ENCODE assay signal across 21 mouse cellular contexts in genomic region chr12:88459461-88459860, GRCm38 (mm10).
A peak's percentile ranks its signal among the peaks of the same experiment; 100 is the strongest.
DNase-seq lines count a peak whose midpoint lies in the region; ATAC-seq and TF ChIP-seq lines count a peak whose summit lies in the region.
"Had no signal": no experiment of that assay in that cellular context is flagged by ENCODE, and none has a peak within 500 bp of the region (broad histone marks: within the 10 kb centered on the region; RNA-seq: fewer than 3 reads in every experiment).

No protein-coding gene starts in this region.

- no peaks in the 10 kb centered on the region for H3K27me3 ChIP-seq in heart, embryonic 10.5 days (ENCODE audit: insufficient read depth, poor library complexity, severe bottlenecking)
- H3K27me3 ChIP-seq in heart, adult 2 months (ENCODE audit: control insufficient read depth, insufficient read depth, low read length) = no peaks in the 10 kb centered on the region
- no peaks in the 10 kb centered on the region for H3K27me3 ChIP-seq in liver, embryonic 15.5 days
- no peaks in the 10 kb centered on the region for H3K27me3 ChIP-seq in hindbrain, embryonic 16.5 days (replicated peaks; ENCODE audit: control insufficient read depth, insufficient read depth, low read length)
- H3K27me3 ChIP-seq: embryonic facial prominence, embryonic 15.5 days; forebrain, embryonic 15.5 days; heart, embryonic 12.5 days; hindbrain, embryonic 12.5 days; Patski had no signal

- TF ChIP-seq POLR2A in heart, adult 2 months (IDR thresholded peaks at IDR 0.05; ENCODE audit: insufficient read depth, low read depth, low read length) = no peak

- intact Hi-C loops in heart, adult 2 months (cut with DNase I) = no loop called here

- peaks cover 12% of the 10 kb centered on the region for H3K36me3 ChIP-seq in heart, embryonic 10.5 days
- H3K36me3 ChIP-seq in heart, adult 2 months (ENCODE audit: control insufficient read depth, insufficient read depth, low read length) = no peaks in the 10 kb centered on the region
- H3K36me3 ChIP-seq in liver, embryonic 15.5 days (replicated peaks) = no peaks in the 10 kb centered on the region
- peaks cover 4% of the 10 kb centered on the region; the same call in 1 of the 2 replicates for H3K36me3 ChIP-seq in hindbrain, embryonic 16.5 days (ENCODE audit: control insufficient read depth, insufficient read depth, low read length)

- no peak overlapping the region for H3K27ac ChIP-seq in heart, embryonic 10.5 days
- H3K27ac ChIP-seq in heart, adult 2 months = no peak overlapping the region
- H3K27ac ChIP-seq in liver, embryonic 15.5 days (replicated peaks) = no peak overlapping the region
- H3K27ac ChIP-seq in hindbrain, embryonic 16.5 days (ENCODE audit: low read depth, low read length) = no peak overlapping the region
- H3K27ac ChIP-seq: embryonic facial prominence, embryonic 15.5 days; forebrain, embryonic 10.5 days; forebrain, embryonic 15.5 days; hindbrain, embryonic 12.5 days; hindbrain, postnatal 0 days had no signal

- peaks cover 5% of the 10 kb centered on the region for H3K4me1 ChIP-seq in heart, embryonic 10.5 days
- H3K4me1 ChIP-seq in heart, adult 2 months (ENCODE audit: control insufficient read depth, insufficient read depth, low read length) = no peaks in the 10 kb centered on the region
- 0 out of 2 replicates have a peak, but pooled peaks cover 2% of the 10 kb centered on the region for H3K4me1 ChIP-seq in liver, embryonic 15.5 days (replicated peaks)
- H3K4me1 ChIP-seq in hindbrain, embryonic 16.5 days (ENCODE audit: control insufficient read depth, insufficient read depth, low read depth, low read length) = no peaks in the 10 kb centered on the region
- H3K4me1 ChIP-seq: embryonic facial prominence, embryonic 15.5 days; forebrain, embryonic 10.5 days; forebrain, embryonic 15.5 days had no signal

- peak; percentile 10 for DNase-seq in heart, embryonic 10.5 days (ENCODE audit: low spot score)
- DNase-seq in heart, adult 2 months = no peak
- DNase-seq in c-Kit-positive CD71-positive TER-119-negative erythroid progenitor cells, embryonic 14.5 days (ENCODE audit: low read depth) = peak; percentile 25
- DNase-seq in layer of hippocampus, postnatal 36 days = no peak
- DNase-seq in layer of hippocampus, postnatal 25 days (ENCODE audit: extremely low spot score in 1 of 2, low spot score in 1 of 2) = no peak
- DNase-seq: adrenal gland, postnatal 14 days; cerebellum, adult 2 months; cerebellum, postnatal 10 days; gastrocnemius, postnatal 36 days; heart, adult 18-20 months had no signal

- H3K79me2 ChIP-seq in heart, adult 2 months (replicated peaks; ENCODE audit: control insufficient read depth, insufficient read depth, low read length) = no peaks in the 10 kb centered on the region

- ATAC-seq in liver, embryonic 15.5 days (ENCODE audit: insufficient read depth) = peak; percentile 59
- ATAC-seq in hindbrain, embryonic 16.5 days = no peak
- ATAC-seq: activated CD4-positive, CD25-positive, alpha-beta regulatory T cell, adult 4 months; forebrain, embryonic 15.5 days; hindbrain, postnatal 0 days; Patski had no signal

- H3K9ac ChIP-seq in heart, adult 2 months (ENCODE audit: low read depth, low read length) = no peak overlapping the region
- no peak overlapping the region for H3K9ac ChIP-seq in liver, embryonic 15.5 days
- no peak overlapping the region for H3K9ac ChIP-seq in hindbrain, embryonic 16.5 days (ENCODE audit: low read depth, low read length)
- H3K9ac ChIP-seq: embryonic facial prominence, embryonic 15.5 days; forebrain, embryonic 15.5 days; heart, embryonic 12.5 days; hindbrain, embryonic 12.5 days had no signal

- 76% methylated on average over 1 of the region's 1 CpGs for WGBS in heart, embryonic 10.5 days
- WGBS in heart, adult 2 months = 84% methylated on average over 1 of the region's 1 CpGs
- WGBS in liver, embryonic 15.5 days (ENCODE audit: insufficient replicate concordance) = 37% methylated on average over 1 of the region's 1 CpGs
- WGBS in hindbrain, embryonic 16.5 days = 69% methylated on average over 1 of the region's 1 CpGs

- no peaks in the 10 kb centered on the region for H3K9me3 ChIP-seq in heart, embryonic 10.5 days
- H3K9me3 ChIP-seq in liver, embryonic 15.5 days (replicated peaks) = no peaks in the 10 kb centered on the region
- H3K9me3 ChIP-seq in hindbrain, embryonic 16.5 days (ENCODE audit: control insufficient read depth, low read length) = no peaks in the 10 kb centered on the region
- H3K9me3 ChIP-seq: embryonic facial prominence, embryonic 15.5 days; forebrain, embryonic 10.5 days; forebrain, embryonic 15.5 days; heart, embryonic 12.5 days; hindbrain, embryonic 12.5 days had no signal

- no peak overlapping the region for H3K4me3 ChIP-seq in heart, embryonic 10.5 days
- H3K4me3 ChIP-seq in heart, adult 2 months = no peak overlapping the region
- no peak overlapping the region for H3K4me3 ChIP-seq in liver, embryonic 15.5 days (replicated peaks)
- no peak overlapping the region for H3K4me3 ChIP-seq in hindbrain, embryonic 16.5 days (ENCODE audit: low read length)
- H3K4me3 ChIP-seq: embryonic facial prominence, embryonic 15.5 days; erythroblast, embryonic 14.5 days; forebrain, embryonic 10.5 days; forebrain, embryonic 15.5 days; heart, embryonic 12.5 days; hindbrain, embryonic 12.5 days had no signal

- TF ChIP-seq EP300 in heart, adult 2 months (IDR thresholded peaks at IDR 0.05; ENCODE audit: insufficient read depth, low read depth, low read length) = no peak

- no peak for TF ChIP-seq CTCF in heart, adult 2 months (IDR thresholded peaks at IDR 0.05)

- H3K4me2 ChIP-seq in liver, embryonic 15.5 days = no peak overlapping the region
- no peak overlapping the region for H3K4me2 ChIP-seq in hindbrain, embryonic 16.5 days (ENCODE audit: low read length)
- H3K4me2 ChIP-seq: embryonic facial prominence, embryonic 15.5 days; forebrain, embryonic 15.5 days; heart, embryonic 12.5 days; hindbrain, embryonic 12.5 days had no signal

Comparison
In these comparisons a context has a peak if more than half of its experiments do, and no peak if none do; other contexts are left out.
1. DNase-seq: peak in heart, embryonic 10.5 days (single experiment) and c-Kit-positive CD71-positive TER-119-negative erythroid progenitor cells, embryonic 14.5 days (single experiment); none in heart, adult 2 months (0 of 2), layer of hippocampus, postnatal 36 days (0 of 2) and layer of hippocampus, postnatal 25 days (0 of 2).